Mouse (Mus musculus) adrenal gland, adult 8-10 months (tissue): ENCODE data around the gene Crebrf. TPM values are rescaled to one million over a fixed set of nuclear protein-coding genes. Genes with fewer than 3 reads are reported as not detected.

Experiments used
- DNase-seq: peaks from one replicate; pipeline ENCODE4 v3.0.0; 2022
- total RNA-seq, 4 experiments: library from RNA; stranded (reverse); gene quantifications; 2 replicates each; pipeline ENCODE4 v1.2.4; 2022

Gene Crebrf
- total RNA-seq, 4 experiments from 2014 or later = 71.1 to 94.5 (median 80.0) TPM

DNA sequence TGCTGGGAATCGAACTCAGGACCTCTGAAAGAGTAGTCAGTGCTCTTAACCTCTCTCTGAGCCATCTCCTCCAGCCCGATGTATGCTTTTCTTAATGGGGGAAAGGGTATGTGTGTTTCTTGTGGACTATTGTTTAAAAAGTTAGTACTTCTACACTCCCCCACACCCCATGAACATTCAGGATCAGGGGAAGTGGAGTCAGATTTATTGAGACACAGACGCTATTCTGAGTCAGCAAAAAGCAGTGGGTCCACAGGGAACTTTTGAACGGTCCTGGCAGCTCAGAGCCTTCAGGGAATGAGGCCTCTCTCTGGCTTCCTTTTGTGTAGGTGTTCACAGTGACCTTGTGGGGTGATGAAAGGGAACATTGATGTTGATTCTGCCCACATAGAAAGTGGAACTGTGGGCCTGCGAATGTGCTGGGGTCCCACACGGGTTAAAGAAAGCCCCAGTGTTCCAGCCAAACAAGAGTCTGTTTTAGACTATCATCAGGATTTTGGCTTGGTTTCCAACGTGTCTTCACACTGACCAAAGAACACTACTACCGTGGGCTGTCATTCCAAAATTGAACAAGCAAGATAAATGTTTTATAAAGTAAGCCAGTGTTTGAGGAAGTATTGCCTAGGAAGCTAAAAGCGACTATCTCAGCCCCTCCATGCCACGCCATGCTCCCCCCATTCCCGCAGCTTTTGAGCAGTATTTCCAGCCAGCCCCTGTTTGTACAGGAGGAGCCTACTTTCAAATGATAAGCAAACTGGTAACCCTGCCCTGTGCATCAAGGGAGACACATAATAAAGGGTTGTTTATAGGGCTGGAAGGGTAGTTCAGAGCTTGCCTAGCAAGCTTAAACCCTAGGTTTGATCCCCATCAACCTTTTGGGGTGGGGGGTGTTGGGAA is 9.7 kb upstream of the Crebrf start:
- DNase-seq = no peak

DNA sequence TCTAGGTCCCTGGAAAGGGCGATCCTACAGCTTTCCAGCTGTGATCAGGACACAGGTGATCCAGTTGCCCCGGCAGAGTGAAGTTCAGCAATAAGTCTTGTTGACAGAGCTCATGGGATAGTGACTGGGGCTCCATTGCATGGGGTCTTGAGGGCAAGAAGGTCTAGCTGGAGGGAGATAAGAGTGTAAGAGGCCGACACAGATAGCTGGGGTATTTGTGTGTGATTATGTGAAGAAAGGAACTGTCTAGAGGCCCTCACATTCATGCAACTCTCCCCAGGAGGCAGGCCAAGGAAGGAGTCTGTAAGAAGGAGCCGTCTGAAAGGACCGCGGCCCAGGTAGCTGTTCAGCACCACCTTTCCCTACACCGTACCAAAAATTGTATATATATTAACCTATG is 8.4 kb upstream of the Crebrf start:
- no peak for DNase-seq

DNA sequence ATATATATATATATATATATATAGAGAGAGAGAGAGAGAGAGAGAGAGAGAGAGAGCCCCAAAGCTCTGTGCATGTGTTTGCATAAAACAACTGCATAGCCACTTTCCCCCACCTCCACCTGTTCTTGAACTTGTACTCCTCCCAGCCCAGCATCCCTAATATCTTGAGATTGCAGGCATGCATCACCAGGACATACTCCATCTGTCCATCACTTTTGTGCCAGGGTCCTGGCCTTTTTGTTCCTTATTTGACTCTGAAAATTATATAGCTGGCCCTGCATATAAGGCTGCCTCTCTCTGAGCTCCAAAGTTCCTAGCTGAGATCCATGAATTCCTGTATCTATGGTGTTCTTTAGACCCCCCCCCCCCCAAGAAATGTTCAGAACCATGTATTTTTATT is 7.0 kb upstream of the Crebrf start:
- DNase-seq = no peak

DNA sequence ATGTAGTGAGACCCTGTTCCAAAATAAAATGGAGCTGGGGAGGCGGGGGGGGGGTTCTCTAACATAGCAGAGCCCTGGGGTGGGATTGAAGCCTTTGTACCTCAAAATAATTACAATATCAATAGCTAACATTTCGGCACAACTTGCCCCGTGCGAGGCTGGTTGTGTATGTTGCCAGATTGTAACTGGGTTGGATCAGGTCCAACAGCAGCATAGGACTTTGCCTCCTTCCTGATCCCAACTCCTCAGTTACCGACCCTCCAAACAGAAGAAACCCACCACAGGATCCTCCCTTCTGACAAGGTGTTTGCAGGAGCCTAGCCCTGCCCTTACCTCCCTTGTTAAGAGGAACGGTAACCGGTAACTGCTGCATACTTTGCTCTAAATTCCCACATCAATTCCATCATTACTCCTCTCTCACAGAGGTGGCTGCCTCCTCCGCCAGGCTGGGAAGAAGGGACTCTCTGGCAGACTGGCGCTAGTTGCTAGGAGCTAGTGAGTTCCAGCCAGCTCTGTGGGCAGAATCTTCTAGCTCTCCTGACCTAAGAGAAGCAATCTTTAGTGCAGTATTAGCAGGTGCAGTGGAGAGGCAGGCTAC is 6.4 kb upstream of the Crebrf start:
- DNase-seq = no peak

DNA sequence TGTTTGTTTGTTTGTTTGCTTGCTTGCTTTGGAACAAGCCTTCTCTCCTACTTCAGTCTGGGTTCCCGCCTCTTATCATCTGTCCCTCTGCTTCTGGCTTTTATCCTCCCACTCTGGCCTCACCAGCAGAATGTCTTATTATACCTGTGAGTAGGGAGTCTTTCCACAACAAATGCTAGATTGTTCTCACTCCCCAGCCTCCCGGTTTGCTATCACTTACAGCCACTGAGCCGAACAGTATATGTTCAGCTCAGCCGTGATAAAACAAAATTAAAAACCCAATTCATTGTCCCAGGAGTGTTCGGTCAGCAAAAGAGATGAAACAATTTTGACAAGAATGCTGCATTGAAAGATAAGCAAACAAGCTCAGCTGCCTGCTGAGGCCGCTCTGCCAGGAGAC is 5.4 kb upstream of the Crebrf start:
- no peak for DNase-seq

- DNase-seq = peak; percentile 94
Observed at GRCm38 (mm10) chr17:26715916-26716717, 667 bp downstream of the Crebrf start.

DNA sequence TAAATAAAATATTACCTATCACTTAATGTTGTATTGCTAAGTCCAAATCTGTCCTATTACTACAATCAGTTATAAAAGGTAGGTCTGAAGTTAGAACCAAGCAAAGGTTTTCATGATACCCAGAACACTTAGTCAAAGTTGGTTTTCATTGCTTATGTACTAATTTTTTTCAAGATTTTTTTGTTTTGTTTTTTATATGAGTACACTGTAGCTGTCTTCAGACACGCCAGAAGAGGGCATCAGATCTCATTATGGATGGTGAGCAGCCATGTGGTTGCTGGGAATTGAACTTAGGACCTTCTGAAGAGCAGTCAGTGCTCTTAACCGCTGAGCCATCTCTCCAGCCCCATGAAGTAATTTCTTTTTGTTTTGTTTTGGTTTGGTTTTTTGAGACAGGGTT is 2.4 kb downstream of the Crebrf start:
- DNase-seq = no peak

DNA sequence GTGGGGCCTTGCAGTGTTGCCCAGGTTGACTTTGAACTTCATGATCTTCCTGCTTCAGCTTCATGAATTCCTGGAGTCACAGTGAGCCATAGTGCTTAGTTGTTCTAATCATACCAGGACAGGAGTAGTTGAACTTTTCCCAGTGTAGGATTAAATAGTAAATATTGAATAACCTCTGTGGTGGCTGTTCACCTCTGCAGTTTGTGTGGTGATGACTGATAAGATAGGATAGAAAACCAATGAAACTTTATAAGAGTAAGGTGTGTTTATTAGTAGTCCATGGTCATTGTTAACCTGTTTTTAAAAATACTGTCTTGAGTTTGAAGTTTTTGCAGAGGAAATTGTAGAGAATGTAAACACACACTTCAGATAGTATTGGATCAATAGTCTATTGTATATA is 4.0 kb downstream of the Crebrf start:
- no peak for DNase-seq

DNA sequence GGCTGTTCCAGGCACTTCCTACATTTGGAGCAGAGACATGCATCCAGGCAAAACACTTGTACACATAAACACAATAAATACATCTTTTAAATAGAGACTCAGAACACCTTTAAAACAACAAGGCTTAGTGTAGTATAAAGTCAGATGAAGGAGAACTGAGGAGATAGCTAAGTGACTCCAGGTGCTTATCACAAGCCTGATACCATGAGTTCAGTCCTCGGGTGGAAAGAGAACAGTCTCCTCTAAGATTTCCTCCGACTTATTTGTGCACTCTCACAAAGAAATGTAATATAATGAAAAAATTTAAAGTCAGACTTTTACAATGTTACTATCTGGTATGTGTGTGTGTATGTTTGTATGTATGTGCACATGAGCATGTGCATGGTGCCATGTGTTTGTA is 6.4 kb downstream of the Crebrf start:
- no peak for DNase-seq

DNA sequence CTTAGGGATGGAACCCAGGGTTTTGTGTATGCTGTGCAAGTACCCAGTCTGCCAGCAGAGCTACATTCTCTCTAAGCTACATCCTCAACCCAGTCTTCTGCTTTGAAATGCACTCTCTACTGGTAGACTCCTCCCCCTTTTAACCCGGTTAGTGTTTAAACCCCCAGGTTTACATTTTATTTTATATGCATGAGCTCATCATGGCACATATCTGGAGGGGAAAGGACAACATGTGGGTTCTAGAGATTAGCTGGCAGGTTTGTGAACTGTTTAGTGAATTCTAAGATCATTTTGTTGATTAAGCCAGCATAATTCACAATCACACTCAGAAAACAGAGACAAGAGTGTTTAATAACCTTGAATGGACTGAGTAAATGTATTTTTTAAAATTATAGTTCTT is 9.3 kb downstream of the Crebrf start:
- DNase-seq = no peak

DNA sequence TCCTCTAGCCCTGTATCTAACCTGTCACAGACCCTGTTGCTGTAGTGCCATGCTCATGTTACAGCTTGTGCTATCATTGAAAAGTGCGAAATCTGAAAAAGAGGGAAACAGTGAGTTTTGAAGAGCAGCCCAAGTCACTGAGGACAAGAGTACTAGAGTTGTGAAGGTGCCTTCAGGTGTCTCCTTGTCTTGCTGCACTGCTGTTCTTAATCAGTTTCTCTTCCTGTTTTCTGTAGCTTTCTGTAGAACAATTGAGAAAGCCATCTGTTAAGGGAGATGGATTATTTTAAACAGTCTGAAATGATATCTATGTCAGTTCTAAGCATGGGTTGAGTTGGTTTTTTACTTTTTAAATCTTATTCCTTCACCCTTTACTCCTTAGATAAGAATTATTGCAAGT is 11.2 kb downstream of the Crebrf start:
- DNase-seq = no peak

DNA sequence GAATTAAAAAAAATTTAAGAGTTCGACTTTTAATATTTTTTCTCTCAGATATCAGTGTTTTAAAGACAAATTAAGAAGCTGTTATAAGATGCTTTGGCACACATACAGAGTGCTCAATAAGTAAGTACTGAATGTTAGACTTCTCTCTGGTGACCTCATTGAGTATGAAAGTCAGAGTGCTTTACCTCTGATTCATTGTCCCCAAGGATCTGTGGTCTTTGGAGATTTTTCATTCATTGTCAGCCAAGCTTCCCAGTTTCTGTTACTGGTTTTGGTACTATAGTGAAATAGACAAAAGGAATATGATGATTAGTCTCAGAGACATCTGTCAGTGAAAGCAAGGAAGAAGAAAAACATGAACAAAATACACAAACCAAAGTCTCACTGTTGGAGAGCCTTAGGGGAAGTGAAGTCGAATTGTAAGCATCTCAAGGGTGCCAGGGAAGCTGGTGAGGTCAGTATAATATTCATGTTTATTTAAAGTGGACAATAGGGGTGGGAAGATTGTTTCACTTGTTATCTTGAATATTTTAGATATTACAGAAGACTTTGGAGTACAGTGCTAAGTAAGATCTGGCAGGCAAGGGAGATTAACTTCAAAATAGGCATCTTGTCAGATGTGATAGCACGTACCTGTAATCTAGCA is 11.8 kb downstream of the Crebrf start:
- no peak for DNase-seq

- no peak for DNase-seq
Observed at GRCm38 (mm10) chr17:26742581-26742980, 27.1 kb downstream of the Crebrf start.

GRCm38 (mm10) chr17:26743294-26743693 is 27.8 kb downstream of the Crebrf start:
- no peak for DNase-seq

- DNase-seq = no peak
Observed at GRCm38 (mm10) chr17:26749975-26750374, 34.5 kb downstream of the Crebrf start.

- no peak for DNase-seq
Observed at GRCm38 (mm10) chr17:26752297-26752696, 36.8 kb downstream of the Crebrf start.

DNA sequence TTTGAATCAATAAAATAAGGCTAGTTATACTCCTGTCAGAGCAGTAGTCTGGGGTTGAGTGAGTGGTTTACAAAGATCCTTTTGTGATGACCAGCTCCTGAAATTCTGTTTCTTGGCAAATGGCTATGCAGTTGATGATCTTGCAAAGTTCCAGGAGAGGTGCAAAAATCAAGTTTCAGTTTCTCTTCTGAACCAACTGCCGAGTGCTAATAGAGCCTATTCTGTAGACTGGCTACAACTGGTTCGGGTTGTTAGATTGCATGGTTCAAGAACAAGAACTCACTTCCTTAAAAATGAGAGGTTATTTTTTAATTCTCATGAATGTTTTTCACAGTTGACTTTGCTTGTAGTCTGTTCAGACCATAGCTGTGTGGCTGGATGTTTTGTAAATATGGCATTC is 38.0 kb downstream of the Crebrf start:
- no peak for DNase-seq

- DNase-seq = no peak
Observed at GRCm38 (mm10) chr17:26767100-26767753, 51.8 kb downstream of the Crebrf start.

GRCm38 (mm10) chr17:26767754-26768124 is 52.3 kb downstream of the Crebrf start:
- no peak for DNase-seq

- no peak for DNase-seq
Observed at GRCm38 (mm10) chr17:26776211-26776610, 60.8 kb downstream of the Crebrf start.

DNA sequence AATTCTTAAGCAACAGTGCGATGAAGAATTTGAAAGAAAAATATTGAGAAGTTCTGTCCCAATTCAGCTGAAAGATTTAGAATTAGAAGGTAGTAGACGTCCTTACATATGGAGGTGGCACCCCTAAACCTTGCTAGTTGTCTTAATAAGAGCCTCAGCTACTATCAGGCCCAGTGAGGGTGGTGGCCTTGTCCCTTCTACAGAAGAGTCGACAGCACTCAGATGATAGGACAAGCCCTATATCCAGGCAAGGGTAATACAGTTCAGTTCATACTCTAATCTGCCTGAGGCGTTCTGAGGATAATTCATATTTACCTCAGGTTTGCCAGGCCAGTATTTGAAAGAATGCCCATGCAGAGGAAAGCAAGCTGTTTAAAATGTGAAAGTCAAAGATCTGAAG is 62.6 kb downstream of the Crebrf start:
- no peak for DNase-seq

DNA sequence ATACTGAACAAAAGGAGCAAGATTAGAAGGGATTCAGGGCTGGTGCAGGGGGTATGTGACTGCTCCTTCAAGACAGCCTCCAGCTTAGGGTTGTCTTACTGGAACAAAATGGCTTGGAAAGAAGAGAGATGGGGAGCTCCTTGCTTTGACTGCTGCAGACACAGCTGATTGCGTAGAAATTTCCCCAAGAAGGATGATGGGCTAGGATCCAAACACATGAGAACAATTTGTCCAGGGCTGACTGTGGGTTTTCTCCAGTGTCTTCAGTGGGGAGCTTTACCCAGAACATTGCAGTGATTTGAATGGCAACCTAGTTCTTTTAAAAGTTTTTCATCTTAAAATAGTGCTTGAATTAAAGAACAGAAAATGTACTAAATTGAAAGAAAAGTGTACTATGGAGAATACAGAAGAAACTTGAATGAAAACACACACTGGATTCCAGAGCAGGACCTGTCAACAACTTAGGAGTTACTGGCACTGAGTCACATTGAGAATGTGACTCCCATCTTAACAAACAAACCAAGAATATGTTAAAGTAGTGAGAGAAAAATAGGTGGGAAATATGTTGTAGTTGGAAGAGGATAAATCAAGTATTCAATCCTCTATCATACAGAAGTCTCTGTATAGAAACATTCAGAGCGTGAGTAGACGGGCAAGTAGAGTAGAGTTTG is 63.1 kb downstream of the Crebrf start:
- no peak for DNase-seq
